Mouse (Mus musculus): ENCODE results near the gene Ahcyl2. TPM values are rescaled to one million over a fixed set of nuclear protein-coding genes. Genes with fewer than 3 reads are reported as not detected.

Ahcyl2 gene
- polyA plus RNA-seq (2014; fragmentation: Nextera tagmentation; extraction: Ambion mirVana), result 33.9 and 35.1 TPM in 2 replicates

DNA sequence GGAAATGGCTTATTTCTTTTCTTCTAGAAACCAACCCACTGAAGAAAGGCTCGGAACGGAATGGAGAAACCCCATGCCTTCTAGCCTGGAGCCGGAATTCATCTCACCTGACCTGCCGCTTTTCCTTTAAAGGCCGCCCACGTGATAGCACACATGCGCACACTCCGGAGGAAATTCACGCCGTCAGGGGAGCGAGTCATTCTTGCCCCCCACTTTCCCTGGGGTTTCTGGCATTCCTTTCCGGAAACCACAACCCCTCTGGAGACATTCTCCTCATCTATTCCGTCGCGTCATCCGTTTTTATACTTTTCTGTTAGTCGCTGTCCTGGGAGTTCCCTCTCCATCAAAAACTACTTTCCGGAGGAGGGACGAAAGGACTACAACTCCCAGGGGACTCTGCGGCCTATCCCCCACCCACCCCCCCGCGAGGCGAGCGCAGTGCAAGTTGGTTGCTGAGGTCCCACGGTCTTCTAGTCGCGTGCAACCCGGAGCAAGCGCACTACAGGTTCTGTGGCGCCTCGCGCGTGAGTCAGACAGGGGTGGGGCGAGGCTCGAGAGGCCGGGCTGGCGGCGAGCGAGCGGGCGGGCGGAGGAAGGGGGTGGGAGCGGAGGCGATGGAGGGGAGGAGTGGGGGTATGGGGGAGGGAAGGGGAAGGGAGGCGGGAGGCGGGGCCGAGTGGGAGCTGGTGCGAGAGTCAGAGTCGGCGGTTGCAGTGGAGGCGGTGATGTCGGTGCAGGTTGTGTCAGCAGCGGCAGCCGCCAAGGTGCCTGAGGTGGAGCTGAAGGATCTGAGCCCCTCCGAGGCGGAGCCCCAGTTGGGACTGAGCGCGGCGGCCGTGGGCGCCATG, at the start of gene Ahcyl2:
TSS of gene Ahcyl2 (plus strand) at position 199 of the 848 bp plus-strand sequence.
- Histone ChIP-seq H3K4me2 (replicated peaks; ENCODE audit: low read depth, low read length) (peak within 1 kb of the TSS; percentile 59), H3K9ac (replicated peaks; ENCODE audit: low read depth, low read length) (peak within 1 kb of the TSS; percentile 79), H3K27me3 (ENCODE audit: control insufficient read depth, insufficient read depth, low read length) (no peaks in the 10 kb centered on the region), H3K9me3 (ENCODE audit: control insufficient read depth, low read depth, low read length) (no peaks in the 10 kb centered on the region), H3K27ac (ENCODE audit: low read length) (peak within 1 kb of the TSS; percentile 82), H3K4me3 (ENCODE audit: low read depth, low read length) (peak within 1 kb of the TSS; percentile 85), H3K36me3 (ENCODE audit: control insufficient read depth, insufficient read depth, low read length) (no peaks in the 10 kb centered on the region), H3K4me1 (ENCODE audit: control insufficient read depth, insufficient read depth, low read length) (no peaks in the 10 kb centered on the region)
- WGBS, result under 1% methylated on average over 58 of the region's 61 CpGs
- ATAC-seq (ENCODE audit: insufficient number of reproducible peaks, insufficient read depth, low FRiP score, low read depth), result peak; percentile 98

DNA sequence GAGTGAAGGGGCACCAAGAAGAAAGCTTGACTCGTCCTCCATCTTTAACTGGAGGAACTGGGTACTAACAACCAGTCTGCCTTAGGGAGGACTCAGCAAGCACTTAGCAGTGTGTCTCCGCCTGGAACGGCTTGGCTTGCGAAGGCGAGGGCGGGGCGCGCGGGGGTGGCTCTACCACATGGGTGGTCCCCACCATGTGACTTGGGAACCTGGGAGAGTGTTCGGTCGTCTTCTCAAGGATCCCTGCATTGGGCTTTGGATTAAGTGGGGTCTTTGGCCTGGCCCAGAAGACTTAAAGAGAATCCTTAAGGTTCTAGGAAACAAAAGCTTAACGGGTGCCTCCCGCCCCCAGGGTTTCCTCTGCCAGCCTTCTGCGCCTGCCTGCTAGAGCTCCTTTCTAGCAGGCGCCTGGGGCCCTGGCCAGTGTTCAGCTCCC, 48.9 kb upstream of the Ahcyl2 start:
- Histone ChIP-seq H3K4me1 (ENCODE audit: control insufficient read depth, insufficient read depth, low read length) (peaks cover 8% of the 10 kb centered on the region; the same call in 1 of the 2 replicates), H3K36me3 (ENCODE audit: control insufficient read depth, insufficient read depth, low read length) (no peaks in the 10 kb centered on the region), H3K27me3 (ENCODE audit: control insufficient read depth, insufficient read depth, low read length) (no peaks in the 10 kb centered on the region), H3K27ac (ENCODE audit: low read length) (peak overlapping the region; percentile 29; the same call in 1 of the 2 replicates), H3K9ac (replicated peaks; ENCODE audit: low read depth, low read length) (no peak overlapping the region), H3K4me3 (ENCODE audit: low read depth, low read length) (peak overlapping the region; percentile 22; the same call in 1 of the 2 replicates), H3K9me3 (ENCODE audit: control insufficient read depth, low read depth, low read length) (no peaks in the 10 kb centered on the region), H3K4me2 (replicated peaks; ENCODE audit: low read depth, low read length) (peak overlapping the region; percentile 37)
- WGBS, result 4% methylated on average over 15 of the region's 15 CpGs
- ATAC-seq (ENCODE audit: insufficient number of reproducible peaks, insufficient read depth, low FRiP score, low read depth), result peak; percentile 79; the same call in 1 of the 2 replicates

DNA sequence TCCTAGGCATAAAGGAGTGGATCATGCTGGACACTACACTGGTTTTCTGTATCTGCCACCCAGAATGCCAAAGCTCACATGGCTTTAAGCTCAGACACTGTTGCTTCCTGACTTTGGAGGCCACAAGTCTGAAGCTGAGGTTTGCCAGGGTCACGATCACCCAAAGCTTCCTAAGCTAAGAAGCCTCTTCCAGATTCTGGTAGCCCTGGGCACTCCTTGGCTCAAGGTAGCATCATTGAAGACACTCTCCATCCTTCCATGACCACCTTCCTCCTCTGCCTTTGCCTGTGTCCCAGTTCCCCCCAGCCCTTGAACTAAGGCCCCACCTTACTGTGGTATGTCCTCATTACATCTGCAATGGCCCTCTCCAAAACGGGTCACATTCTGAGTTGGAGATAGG, 45.9 kb upstream of the Ahcyl2 start:
- Histone ChIP-seq H3K4me1 (ENCODE audit: control insufficient read depth, insufficient read depth, low read length) (peaks cover 8% of the 10 kb centered on the region; the same call in 1 of the 2 replicates), H3K9me3 (ENCODE audit: control insufficient read depth, low read depth, low read length) (no peaks in the 10 kb centered on the region), H3K4me2 (replicated peaks; ENCODE audit: low read depth, low read length) (no peak overlapping the region), H3K9ac (replicated peaks; ENCODE audit: low read depth, low read length) (no peak overlapping the region), H3K4me3 (ENCODE audit: low read depth, low read length) (no peak overlapping the region), H3K27me3 (ENCODE audit: control insufficient read depth, insufficient read depth, low read length) (no peaks in the 10 kb centered on the region), H3K27ac (ENCODE audit: low read length) (no peak overlapping the region), H3K36me3 (ENCODE audit: control insufficient read depth, insufficient read depth, low read length) (no peaks in the 10 kb centered on the region)
- 79% methylated on average over 2 of the region's 2 CpGs for WGBS
- no peak for ATAC-seq (ENCODE audit: insufficient number of reproducible peaks, insufficient read depth, low FRiP score, low read depth)

- Histone ChIP-seq H3K27ac (ENCODE audit: low read length) (no peak overlapping the region), H3K4me3 (ENCODE audit: low read depth, low read length) (no peak overlapping the region), H3K4me1 (ENCODE audit: control insufficient read depth, insufficient read depth, low read length) (no peaks in the 10 kb centered on the region), H3K4me2 (replicated peaks; ENCODE audit: low read depth, low read length) (no peak overlapping the region), H3K36me3 (ENCODE audit: control insufficient read depth, insufficient read depth, low read length) (no peaks in the 10 kb centered on the region), H3K27me3 (ENCODE audit: control insufficient read depth, insufficient read depth, low read length) (no peaks in the 10 kb centered on the region), H3K9ac (replicated peaks; ENCODE audit: low read depth, low read length) (no peak overlapping the region), H3K9me3 (ENCODE audit: control insufficient read depth, low read depth, low read length) (no peaks in the 10 kb centered on the region)
- no peak for ATAC-seq (ENCODE audit: insufficient number of reproducible peaks, insufficient read depth, low FRiP score, low read depth)
- 38% methylated on average over 1 of the region's 1 CpGs for WGBS
Observed at GRCm38 (mm10) chr6:29726576-29727200, 41.1 kb upstream of the Ahcyl2 start.

DNA sequence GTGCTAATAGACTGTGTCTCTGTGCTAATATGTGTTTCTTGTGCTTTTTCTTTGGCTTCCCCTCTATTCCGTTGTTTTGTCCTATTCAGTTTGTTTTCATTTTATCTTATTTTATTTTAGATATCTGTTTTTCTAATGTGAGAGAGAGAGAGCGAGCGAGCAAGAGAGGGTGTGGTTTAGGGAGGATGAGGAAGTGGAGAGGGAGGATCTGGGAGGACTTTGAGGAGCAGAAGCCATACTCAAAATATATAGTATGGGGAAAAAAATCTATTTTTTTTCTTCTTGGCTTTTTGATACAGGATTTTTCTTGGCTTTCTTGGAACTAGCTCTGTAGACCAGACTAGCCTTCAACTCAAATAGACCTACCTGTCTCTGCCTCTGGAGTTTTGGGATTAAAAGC, 39.8 kb upstream of the Ahcyl2 start:
- H3K4me2 ChIP-seq (replicated peaks; ENCODE audit: low read depth, low read length), result no peak overlapping the region
- no peak for ATAC-seq (ENCODE audit: insufficient number of reproducible peaks, insufficient read depth, low FRiP score, low read depth)
- H3K9ac ChIP-seq (replicated peaks; ENCODE audit: low read depth, low read length), result no peak overlapping the region
- no peaks in the 10 kb centered on the region for H3K4me1 ChIP-seq (ENCODE audit: control insufficient read depth, insufficient read depth, low read length)
- no peaks in the 10 kb centered on the region for H3K9me3 ChIP-seq (ENCODE audit: control insufficient read depth, low read depth, low read length)
- H3K27me3 ChIP-seq (ENCODE audit: control insufficient read depth, insufficient read depth, low read length), result no peaks in the 10 kb centered on the region
- H3K4me3 ChIP-seq (ENCODE audit: low read depth, low read length), result no peak overlapping the region
- 82% methylated on average over 3 of the region's 3 CpGs for WGBS
- H3K36me3 ChIP-seq (ENCODE audit: control insufficient read depth, insufficient read depth, low read length), result no peaks in the 10 kb centered on the region
- no peak overlapping the region for H3K27ac ChIP-seq (ENCODE audit: low read length)

DNA sequence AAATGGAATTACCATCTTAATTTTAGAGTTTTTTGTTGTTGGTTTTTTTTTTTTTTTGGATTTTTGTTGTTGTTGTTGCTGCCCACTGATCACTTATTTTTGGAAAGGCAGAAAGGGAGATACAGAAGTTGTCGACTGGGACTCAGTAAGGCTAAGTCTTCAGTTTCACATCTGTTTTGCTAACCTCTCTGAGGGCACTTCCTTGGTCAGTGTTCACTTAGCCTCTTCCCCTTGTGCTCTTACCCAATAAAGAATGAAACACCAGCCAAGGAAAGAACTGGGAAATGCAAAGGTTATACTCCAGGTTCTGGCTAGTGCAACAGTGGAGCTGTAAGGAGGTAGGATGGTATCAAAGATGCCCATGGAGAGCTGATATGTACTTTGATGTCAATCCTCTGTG, 38.3 kb upstream of the Ahcyl2 start:
- no peaks in the 10 kb centered on the region for H3K9me3 ChIP-seq (ENCODE audit: control insufficient read depth, low read depth, low read length)

DNA sequence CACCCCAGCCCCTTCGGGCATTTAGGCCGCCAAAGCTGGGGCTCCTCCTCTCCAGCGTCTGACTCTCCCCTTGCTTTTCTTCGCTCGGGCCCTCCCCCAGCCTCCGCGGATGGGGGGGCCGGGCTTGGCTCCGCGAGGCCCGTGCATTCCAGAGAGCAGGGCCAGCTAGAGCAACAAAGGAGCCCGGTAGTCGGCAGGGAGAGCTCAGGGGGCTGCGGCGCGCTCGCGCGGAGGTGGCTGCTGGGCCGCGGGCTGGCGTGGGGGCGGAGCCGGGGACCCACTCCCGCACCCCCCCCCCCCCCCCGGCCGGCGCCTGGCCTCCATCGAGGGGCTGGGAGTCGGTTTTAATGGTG, 32.5 kb upstream of the Ahcyl2 start, which contains the start of gene Smo:
TSS of gene Smo (plus strand) at position 168 of the 353 bp plus-strand sequence.
- peak within 1 kb of the TSS; percentile 99 for H3K27ac ChIP-seq (ENCODE audit: low read length)
- peak within 1 kb of the TSS; percentile 99 for H3K9ac ChIP-seq (replicated peaks; ENCODE audit: low read depth, low read length)
- no peaks in the 10 kb centered on the region; the same call in 1 of the 2 replicates for H3K36me3 ChIP-seq (ENCODE audit: control insufficient read depth, insufficient read depth, low read length)
- peaks cover 21% of the 10 kb centered on the region for H3K4me1 ChIP-seq (ENCODE audit: control insufficient read depth, insufficient read depth, low read length)
- no peaks in the 10 kb centered on the region for H3K27me3 ChIP-seq (ENCODE audit: control insufficient read depth, insufficient read depth, low read length)
- no peaks in the 10 kb centered on the region for H3K9me3 ChIP-seq (ENCODE audit: control insufficient read depth, low read depth, low read length)
- H3K4me3 ChIP-seq (ENCODE audit: low read depth, low read length), result peak within 1 kb of the TSS; percentile 100
- peak within 1 kb of the TSS; percentile 75 for H3K4me2 ChIP-seq (replicated peaks; ENCODE audit: low read depth, low read length)
- WGBS, result under 1% methylated on average over 26 of the region's 30 CpGs
- peak; percentile 98 for ATAC-seq (ENCODE audit: insufficient number of reproducible peaks, insufficient read depth, low FRiP score, low read depth)

More for the DNA sequence above, 38.3 kb upstream of the Ahcyl2 start:
- Histone ChIP-seq H3K4me1 (ENCODE audit: control insufficient read depth, insufficient read depth, low read length) (peaks cover 2% of the 10 kb centered on the region; the same call in 1 of the 2 replicates), H3K36me3 (ENCODE audit: control insufficient read depth, insufficient read depth, low read length) (no peaks in the 10 kb centered on the region), H3K4me2 (replicated peaks; ENCODE audit: low read depth, low read length) (no peak overlapping the region), H3K9ac (replicated peaks; ENCODE audit: low read depth, low read length) (no peak overlapping the region), H3K27me3 (ENCODE audit: control insufficient read depth, insufficient read depth, low read length) (no peaks in the 10 kb centered on the region), H3K4me3 (ENCODE audit: low read depth, low read length) (no peak overlapping the region), H3K27ac (ENCODE audit: low read length) (no peak overlapping the region)
- 86% methylated on average over 1 of the region's 1 CpGs for WGBS
- no peak for ATAC-seq (ENCODE audit: insufficient number of reproducible peaks, insufficient read depth, low FRiP score, low read depth)

GRCm38 (mm10) chr6:29735689-29736451, 31.9 kb upstream of the Ahcyl2 start:
- peak overlapping the region; percentile 75 for H3K4me2 ChIP-seq (replicated peaks; ENCODE audit: low read depth, low read length)
- under 1% methylated on average over 72 of the region's 75 CpGs for WGBS
- no peaks in the 10 kb centered on the region for H3K27me3 ChIP-seq (ENCODE audit: control insufficient read depth, insufficient read depth, low read length)
- ATAC-seq (ENCODE audit: insufficient number of reproducible peaks, insufficient read depth, low FRiP score, low read depth), result peak; percentile 78
- no peaks in the 10 kb centered on the region; the same call in 1 of the 2 replicates for H3K36me3 ChIP-seq (ENCODE audit: control insufficient read depth, insufficient read depth, low read length)
- no peaks in the 10 kb centered on the region for H3K9me3 ChIP-seq (ENCODE audit: control insufficient read depth, low read depth, low read length)
- H3K9ac ChIP-seq (replicated peaks; ENCODE audit: low read depth, low read length), result peak overlapping the region; percentile 99
- peak overlapping the region; percentile 100 for H3K4me3 ChIP-seq (ENCODE audit: low read depth, low read length)
- H3K4me1 ChIP-seq (ENCODE audit: control insufficient read depth, insufficient read depth, low read length), result peaks cover 21% of the 10 kb centered on the region
- peak overlapping the region; percentile 99 for H3K27ac ChIP-seq (ENCODE audit: low read length)

Data from stomach, embryonic 14.5 days (tissue).